Mouse (Mus musculus) E14TG2a.4 (cell line): Measurements from ENCODE around the gene Hpf1.
A peak's percentile ranks its signal among the peaks of the same experiment; 100 is the strongest.

ENCODE experiments used
- H3K27me3 ChIP-seq: 2 replicates; pipeline ENCODE4 v1.6.1; 2014; ENCODE audit warnings: low read length, control low read depth; ENCODE audit not compliant: insufficient read depth
- H3K36me3 ChIP-seq: 2 replicates; pipeline ENCODE4 v1.6.1; 2014; ENCODE audit warnings: low read length, control low read depth; ENCODE audit not compliant: insufficient read depth
- H3K4me1 ChIP-seq: replicated peaks from 2 replicates; pipeline ENCODE4 v1.6.1; 2014; ENCODE audit warnings: low read depth, low read length, control low read depth
- H3K4me3 ChIP-seq: replicated peaks from 2 replicates; pipeline ENCODE4 v1.5.1; 2014; ENCODE audit warnings: mild to moderate bottlenecking, low read length
- H3K9me3 ChIP-seq: 2 replicates; pipeline ENCODE4 v1.6.1; 2014; ENCODE audit warnings: low read length, control low read depth
- CTCF ChIP-seq: conservative IDR thresholded peaks from 2 replicates; pipeline ENCODE4 v1.5.1; 2014; ENCODE audit warnings: low read length
- NANOG ChIP-seq: IDR thresholded peaks from 2 replicates; pipeline ENCODE4 v1.6.1; 2014; ENCODE audit warnings: borderline replicate concordance, low read length, mixed read lengths
- POU5F1 ChIP-seq: IDR thresholded peaks from 2 replicates; pipeline ENCODE4 v1.6.1; 2014; ENCODE audit warnings: low read length, borderline replicate concordance

The Hpf1 gene

GRCm38 (mm10) chr8:60883419-60884137 is 6.6 kb upstream of the Hpf1 start:
- Histone ChIP-seq H3K4me3 (no peak overlapping the region), H3K27me3 (peaks cover 3% of the 10 kb centered on the region; the same call in 1 of the 2 replicates), H3K36me3 (no peaks in the 10 kb centered on the region), H3K4me1 (no peaks in the 10 kb centered on the region), H3K9me3 (no peaks in the 10 kb centered on the region)
- TF ChIP-seq POU5F1 = no peak
- TF ChIP-seq NANOG = no peak
- TF ChIP-seq CTCF = no peak

- TF ChIP-seq POU5F1 = no peak
- TF ChIP-seq NANOG = no peak
- no peak for TF ChIP-seq CTCF
Observed at GRCm38 (mm10) chr8:60886736-60887135, 3.5 kb upstream of the Hpf1 start.

GRCm38 (mm10) chr8:60889131-60889842 is 931 bp upstream of the Hpf1 start:
- TF ChIP-seq CTCF = no peak
- H3K4me3 ChIP-seq = 0 out of 2 replicates have a peak overlapping the region, but pooled peaks have one; percentile 92
- H3K36me3 ChIP-seq = peaks cover 21% of the 10 kb centered on the region
- H3K4me1 ChIP-seq = peaks cover 26% of the 10 kb centered on the region
- H3K27me3 ChIP-seq = no peaks in the 10 kb centered on the region
- H3K9me3 ChIP-seq = no peaks in the 10 kb centered on the region

More at GRCm38 (mm10) chr8:60886736-60887135, 3.5 kb upstream of the Hpf1 start:
- peaks cover 3% of the 10 kb centered on the region; the same call in 1 of the 2 replicates for H3K27me3 ChIP-seq
- H3K9me3 ChIP-seq = no peaks in the 10 kb centered on the region
- H3K36me3 ChIP-seq = no peaks in the 10 kb centered on the region
- peaks cover 16% of the 10 kb centered on the region for H3K4me1 ChIP-seq
- H3K4me3 ChIP-seq = no peak overlapping the region

GRCm38 (mm10) chr8:60890520-60890874 is 279 bp downstream of the Hpf1 start:
- no peaks in the 10 kb centered on the region for H3K27me3 ChIP-seq
- no peaks in the 10 kb centered on the region for H3K9me3 ChIP-seq
- H3K4me1 ChIP-seq = peaks cover 26% of the 10 kb centered on the region
- peak overlapping the region; percentile 92 for H3K4me3 ChIP-seq
- peaks cover 33% of the 10 kb centered on the region for H3K36me3 ChIP-seq
- no peak for TF ChIP-seq NANOG

- Histone ChIP-seq H3K9me3 (no peaks in the 10 kb centered on the region), H3K4me3 (peak overlapping the region; percentile 92), H3K4me1 (peaks cover 26% of the 10 kb centered on the region), H3K36me3 (peaks cover 44% of the 10 kb centered on the region), H3K27me3 (no peaks in the 10 kb centered on the region)
- no peak for TF ChIP-seq POU5F1
- TF ChIP-seq NANOG = no peak
- no peak for TF ChIP-seq CTCF
Observed at GRCm38 (mm10) chr8:60891757-60892156, 1.5 kb downstream of the Hpf1 start.

GRCm38 (mm10) chr8:60895878-60896277 is 5.7 kb downstream of the Hpf1 start:
- TF ChIP-seq POU5F1 (no peak), CTCF (no peak), NANOG (no peak)
- no peaks in the 10 kb centered on the region for H3K27me3 ChIP-seq
- H3K36me3 ChIP-seq = peaks cover 76% of the 10 kb centered on the region
- H3K9me3 ChIP-seq = no peaks in the 10 kb centered on the region
- no peak overlapping the region for H3K4me3 ChIP-seq
- H3K4me1 ChIP-seq = peaks cover 28% of the 10 kb centered on the region

GRCm38 (mm10) chr8:60900147-60900546 is 9.9 kb downstream of the Hpf1 start:
- no peaks in the 10 kb centered on the region for H3K9me3 ChIP-seq
- no peak overlapping the region for H3K4me3 ChIP-seq
- peaks cover 16% of the 10 kb centered on the region for H3K4me1 ChIP-seq
- peaks cover 70% of the 10 kb centered on the region for H3K36me3 ChIP-seq
- TF ChIP-seq CTCF (no peak), NANOG (no peak), POU5F1 (no peak)
- no peaks in the 10 kb centered on the region for H3K27me3 ChIP-seq

- Histone ChIP-seq H3K9me3 (no peaks in the 10 kb centered on the region), H3K4me3 (peak overlapping the region; percentile 27), H3K36me3 (peaks cover 54% of the 10 kb centered on the region), H3K27me3 (no peaks in the 10 kb centered on the region), H3K4me1 (peaks cover 14% of the 10 kb centered on the region)
- TF ChIP-seq NANOG = no peak
Observed at GRCm38 (mm10) chr8:60912081-60912480, 21.9 kb downstream of the Hpf1 start.

GRCm38 (mm10) chr8:60912554-60912953 is 22.3 kb downstream of the Hpf1 start:
- Histone ChIP-seq H3K36me3 (peaks cover 54% of the 10 kb centered on the region), H3K27me3 (no peaks in the 10 kb centered on the region), H3K4me3 (peak overlapping the region; percentile 27), H3K9me3 (no peaks in the 10 kb centered on the region), H3K4me1 (peaks cover 14% of the 10 kb centered on the region)
- TF ChIP-seq CTCF (no peak), POU5F1 (no peak), NANOG (no peak)
